Mouse (Mus musculus): Measurements from ENCODE around the gene 4930544G11Rik. TPM values are rescaled to one million over a fixed set of nuclear protein-coding genes. Genes with fewer than 3 reads are reported as not detected.

Gene 4930544G11Rik
- not detected for total RNA-seq (2022)

GRCm38 (mm10) chr6:65952309-65952708 is at the start of gene 4930544G11Rik:
Gene 4930544G11Rik (plus strand): TSS chr6:65952609.
- no peak for DNase-seq (ENCODE audit: low spot score in 2 of 2)

GRCm38 (mm10) chr6:65906657-65907182 is 45.7 kb upstream of the 4930544G11Rik start:
- DNase-seq (ENCODE audit: low spot score in 2 of 2), result no peak

- DNase-seq (ENCODE audit: low spot score in 2 of 2), result no peak
Measured at GRCm38 (mm10) chr6:65915421-65915820, 37.0 kb upstream of the 4930544G11Rik start.

GRCm38 (mm10) chr6:65921703-65922102 is 30.7 kb upstream of the 4930544G11Rik start:
- DNase-seq (ENCODE audit: low spot score in 2 of 2), result no peak

GRCm38 (mm10) chr6:65923501-65924084 is 28.8 kb upstream of the 4930544G11Rik start:
- no peak for DNase-seq (ENCODE audit: low spot score in 2 of 2)

GRCm38 (mm10) chr6:65925737-65926333 is 26.6 kb upstream of the 4930544G11Rik start:
- DNase-seq (ENCODE audit: low spot score in 2 of 2), result no peak

- DNase-seq (ENCODE audit: low spot score in 2 of 2), result no peak
Measured at GRCm38 (mm10) chr6:65930523-65930922, 21.9 kb upstream of the 4930544G11Rik start.

- no peak for DNase-seq (ENCODE audit: low spot score in 2 of 2)
Measured at GRCm38 (mm10) chr6:65932776-65933175, 19.6 kb upstream of the 4930544G11Rik start.

GRCm38 (mm10) chr6:65933177-65933576 is 19.2 kb upstream of the 4930544G11Rik start:
- DNase-seq (ENCODE audit: low spot score in 2 of 2), result no peak

GRCm38 (mm10) chr6:65935566-65936281 is 16.7 kb upstream of the 4930544G11Rik start:
- DNase-seq (ENCODE audit: low spot score in 2 of 2), result no peak

GRCm38 (mm10) chr6:65950492-65950891 is 1.9 kb upstream of the 4930544G11Rik start:
- DNase-seq (ENCODE audit: low spot score in 2 of 2), result no peak

GRCm38 (mm10) chr6:65969386-65970111 is 17.1 kb downstream of the 4930544G11Rik start:
- no peak for DNase-seq (ENCODE audit: low spot score in 2 of 2)

GRCm38 (mm10) chr6:65970410-65970809 is 18.0 kb downstream of the 4930544G11Rik start:
- DNase-seq (ENCODE audit: low spot score in 2 of 2), result no peak

- no peak for DNase-seq (ENCODE audit: low spot score in 2 of 2)
Measured at GRCm38 (mm10) chr6:65992081-65992480, 39.7 kb downstream of the 4930544G11Rik start.

GRCm38 (mm10) chr6:65998343-65998742 is 45.9 kb downstream of the 4930544G11Rik start:
- DNase-seq (ENCODE audit: low spot score in 2 of 2), result no peak

Other genes starting within 250 kb of the 4930544G11Rik start
- 1 to 10 TPM; 5.7 to 7.5 (median 5.9) TPM for gene Prdm5, start 173.6 kb upstream of the 4930544G11Rik start, total RNA-seq (2022)

Measured in left cerebral cortex, adult 8-10 months (tissue).